Mouse (Mus musculus) spleen, adult 2 months (tissue): ENCODE data around the gene Hdac7.

ENCODE experiments used
- CTCF ChIP-seq: fragments of 200-500 bp; IDR thresholded peaks from 2 replicates; pipeline ENCODE4 v1.5.1; 2011; ENCODE audit warnings: mild to moderate bottlenecking, inconsistent platforms; ENCODE audit not compliant: insufficient read depth, insufficient read length, insufficient replicate concordance; ENCODE audit errors: extremely low read depth
- POLR2A ChIP-seq: fragments of 200-500 bp; IDR thresholded peaks from 2 replicates; pipeline ENCODE4 v1.6.1; 2011; ENCODE audit warnings: low read depth, low read length, inconsistent platforms

GRCm38 (mm10) chr15:97890450-97890849, 46.1 kb upstream of the Hdac7 start:
- TF ChIP-seq CTCF, result no peak
- no peak for TF ChIP-seq POLR2A
